Mouse (Mus musculus) liver, embryonic 14.5 days (tissue): ENCODE measurements around the gene Zbtb42.

Source experiments
- CTCF ChIP-seq: IDR thresholded peaks from 2 replicates; pipeline ENCODE4 v1.5.1; 2016; ENCODE audit warnings: antibody characterized with exemption, low read depth, control low read depth
- EP300 ChIP-seq: IDR thresholded peaks from 2 replicates; pipeline ENCODE4 v1.6.1; 2016; ENCODE audit warnings: antibody characterized with exemption, low read depth

- TF ChIP-seq CTCF (no peak), EP300 (no peak)
Measured at GRCm38 (mm10) chr12:112648081-112648480, 30.5 kb upstream of the Zbtb42 start.
